Mouse (Mus musculus) kidney, postnatal 0 days (tissue): Measurements from ENCODE around the gene Golga7b. TPM values are rescaled to one million over a fixed set of nuclear protein-coding genes. Genes with fewer than 3 reads are reported as not detected.
A peak's percentile ranks its signal among the peaks of the same experiment; 100 is the strongest.

Experiments used
- ATAC-seq: fragments of 200-750 bp; cut with Nextera tagmentation; replicated peaks from 2 replicates; pipeline ENCODE4 v1.8.0; 2017; ENCODE audit warnings: low read depth, moderate number of reproducible peaks, moderate TSS enrichment, moderate library complexity; ENCODE audit not compliant: low FRiP score
- DNase-seq: peaks from one replicate; pipeline ENCODE4 v3.0.0-alpha.2; 2016; ENCODE audit warnings: low spot score
- H3K27ac ChIP-seq: fragments of 300-500 bp; sonication (generic); 2 replicates; pipeline ENCODE4 v1.5.1; 2014; ENCODE audit warnings: mild to moderate bottlenecking
- H3K27me3 ChIP-seq: fragments of 300-500 bp; sonication (generic); 2 replicates; pipeline ENCODE4 v1.6.1; 2014; ENCODE audit warnings: low read length, mixed read lengths; ENCODE audit not compliant: insufficient read depth
- H3K36me3 ChIP-seq: fragments of 300-500 bp; sonication (generic); 2 replicates; pipeline ENCODE4 v1.6.1; 2014; ENCODE audit warnings: low read length, mixed read lengths; ENCODE audit not compliant: insufficient read depth
- H3K4me1 ChIP-seq: fragments of 300-500 bp; sonication (generic); replicated peaks from 2 replicates; pipeline ENCODE4 v1.6.1; 2014; ENCODE audit warnings: antibody characterized with exemption, low read length, mixed read lengths; ENCODE audit not compliant: insufficient read depth
- H3K4me2 ChIP-seq: fragments of 300-500 bp; sonication (generic); 2 replicates; pipeline ENCODE4 v1.6.1; 2014; ENCODE audit warnings: mild to moderate bottlenecking, low read length, moderate library complexity, mixed read lengths
- H3K4me3 ChIP-seq: fragments of 300-500 bp; sonication (generic); replicated peaks from 2 replicates; pipeline ENCODE4 v1.5.1; 2014; ENCODE audit warnings: low read depth, low read length
- H3K9ac ChIP-seq: fragments of 300-500 bp; sonication (generic); 2 replicates; pipeline ENCODE4 v1.6.1; 2014; ENCODE audit warnings: low read depth, low read length
- H3K9me3 ChIP-seq: fragments of 300-500 bp; sonication (generic); replicated peaks from 2 replicates; pipeline ENCODE4 v1.6.1; 2016; ENCODE audit warnings: low read length, inconsistent platforms, mixed read lengths
- CTCF ChIP-seq: IDR thresholded peaks from 2 replicates; pipeline ENCODE4 v1.5.1; 2016; ENCODE audit warnings: antibody characterized with exemption, low read depth, mild to moderate bottlenecking, moderate library complexity
- WGBS: fragments of 180-500 bp; shearing (Covaris S2); extraction: QIAGEN DNeasy Blood & Tissue Kit; methylation state at CpG from one replicate; pipeline ENCODE4 v1.1.7; 2014; 5-methylcytosine and 5-hydroxymethylcytosine counted together
- polyA plus RNA-seq: library from polyadenylated mRNA; unstranded; fragments of >200 nt; fragmentation: Nextera tagmentation; extraction: Ambion mirVana; gene quantifications from 2 replicates; pipeline ENCODE4 v1.2.1, GENCODE M21; 2015

The Golga7b gene
- polyA plus RNA-seq, 1 experiment from 2014 or later: not detected

GRCm38 (mm10) chr19:42268337-42268736 is 21.0 kb downstream of the Golga7b start:
- Histone ChIP-seq H3K9ac (no peak overlapping the region), H3K36me3 (no peaks in the 10 kb centered on the region), H3K4me2 (peak overlapping the region; percentile 39), H3K4me1 (no peaks in the 10 kb centered on the region), H3K27me3 (no peaks in the 10 kb centered on the region), H3K4me3 (no peak overlapping the region), H3K9me3 (no peaks in the 10 kb centered on the region), H3K27ac (no peak overlapping the region)
- ATAC-seq (no peak), DNase-seq (peak; percentile 4)
- 2% methylated on average over 19 of the region's 19 CpGs for WGBS
- TF ChIP-seq CTCF: no peak

GRCm38 (mm10) chr19:42270119-42270518 is 22.7 kb downstream of the Golga7b start:
- Histone ChIP-seq H3K4me1 (no peaks in the 10 kb centered on the region), H3K4me2 (no peak overlapping the region), H3K4me3 (no peak overlapping the region), H3K36me3 (no peaks in the 10 kb centered on the region), H3K9ac (no peak overlapping the region), H3K27ac (no peak overlapping the region), H3K27me3 (no peaks in the 10 kb centered on the region), H3K9me3 (no peaks in the 10 kb centered on the region)
- WGBS: 44% methylated on average over 6 of the region's 6 CpGs
- DNase-seq (no peak), ATAC-seq (no peak)
- no peak for TF ChIP-seq CTCF

GRCm38 (mm10) chr19:42271182-42271581 is 23.8 kb downstream of the Golga7b start:
- Histone ChIP-seq H3K27ac (no peak overlapping the region), H3K9me3 (no peaks in the 10 kb centered on the region), H3K36me3 (no peaks in the 10 kb centered on the region), H3K4me3 (no peak overlapping the region), H3K4me1 (no peaks in the 10 kb centered on the region), H3K27me3 (no peaks in the 10 kb centered on the region), H3K4me2 (no peak overlapping the region), H3K9ac (no peak overlapping the region)
- no peak for ATAC-seq
- TF ChIP-seq CTCF: no peak
- 69% methylated on average over 7 of the region's 7 CpGs for WGBS
- DNase-seq: no peak

- no peak overlapping the region for H3K27ac ChIP-seq
- no peaks in the 10 kb centered on the region for H3K9me3 ChIP-seq
- no peak overlapping the region for H3K9ac ChIP-seq
- no peaks in the 10 kb centered on the region for H3K36me3 ChIP-seq
- no peak overlapping the region for H3K4me3 ChIP-seq
- H3K27me3 ChIP-seq: no peaks in the 10 kb centered on the region
- WGBS: 39% methylated on average over 14 of the region's 14 CpGs
- ATAC-seq: no peak
- TF ChIP-seq CTCF: peak; percentile 91
- H3K4me1 ChIP-seq: no peaks in the 10 kb centered on the region
- DNase-seq: peak; percentile 77
- no peak overlapping the region for H3K4me2 ChIP-seq
These were observed 24.9 kb downstream of the Golga7b start for GRCm38 (mm10) chr19:42272003-42272963.

GRCm38 (mm10) chr19:42277288-42277687 is 29.9 kb downstream of the Golga7b start:
- Histone ChIP-seq H3K4me2 (no peak overlapping the region), H3K9ac (no peak overlapping the region)

GRCm38 (mm10) chr19:42278461-42278860 is 31.1 kb downstream of the Golga7b start:
- DNase-seq: no peak
- Histone ChIP-seq H3K9ac (no peak overlapping the region), H3K4me1 (no peaks in the 10 kb centered on the region), H3K36me3 (no peaks in the 10 kb centered on the region), H3K9me3 (no peaks in the 10 kb centered on the region), H3K4me3 (no peak overlapping the region), H3K4me2 (no peak overlapping the region), H3K27me3 (no peaks in the 10 kb centered on the region), H3K27ac (no peak overlapping the region)
- WGBS: 80% methylated on average over 5 of the region's 5 CpGs
- no peak for ATAC-seq
- no peak for TF ChIP-seq CTCF

More at GRCm38 (mm10) chr19:42277288-42277687, 29.9 kb downstream of the Golga7b start:
- H3K36me3 ChIP-seq: no peaks in the 10 kb centered on the region
- TF ChIP-seq CTCF: no peak
- DNase-seq (no peak), ATAC-seq (no peak)
- no peak overlapping the region for H3K4me3 ChIP-seq
- 84% methylated on average over 6 of the region's 6 CpGs for WGBS
- no peaks in the 10 kb centered on the region for H3K9me3 ChIP-seq
- no peaks in the 10 kb centered on the region for H3K4me1 ChIP-seq
- H3K27ac ChIP-seq: no peak overlapping the region
- no peaks in the 10 kb centered on the region for H3K27me3 ChIP-seq
